Mouse (Mus musculus) liver, embryonic 13.5 days (tissue): ENCODE results near the gene Mdh1. TPM values are rescaled to one million over a fixed set of nuclear protein-coding genes. Genes with fewer than 3 reads are reported as not detected.
A peak's percentile ranks its signal among the peaks of the same experiment; 100 is the strongest.

ENCODE experiments used
- ATAC-seq: fragments of 200-750 bp; cut with Nextera tagmentation; 2 replicates; pipeline ENCODE4 v1.8.0; 2017; ENCODE audit warnings: low read depth, mild to moderate bottlenecking, moderate number of reproducible peaks, moderate library complexity
- DNase-seq: peaks from one replicate; pipeline ENCODE4 v3.0.0; 2022
- H3K27ac ChIP-seq: fragments of 300-500 bp; sonication (generic); 2 replicates; pipeline ENCODE4 v1.5.1; 2015; ENCODE audit warnings: moderate library complexity, mild to moderate bottlenecking, inconsistent platforms
- H3K27me3 ChIP-seq: fragments of 300-500 bp; sonication (generic); 2 replicates; pipeline ENCODE4 v1.6.1; 2015; ENCODE audit warnings: mild to moderate bottlenecking, inconsistent platforms
- H3K36me3 ChIP-seq: fragments of 300-500 bp; sonication (generic); 2 replicates; pipeline ENCODE4 v1.6.1; 2015; ENCODE audit warnings: mild to moderate bottlenecking, inconsistent platforms
- H3K4me1 ChIP-seq: fragments of 300-500 bp; sonication (generic); replicated peaks from 2 replicates; pipeline ENCODE4 v1.6.1; 2015; ENCODE audit warnings: inconsistent platforms
- H3K4me2 ChIP-seq: fragments of 300-500 bp; sonication (generic); 2 replicates; pipeline ENCODE4 v1.6.1; 2015; ENCODE audit warnings: inconsistent platforms, mild to moderate bottlenecking, moderate library complexity
- H3K4me3 ChIP-seq: fragments of 300-500 bp; sonication (generic); replicated peaks from 2 replicates; pipeline ENCODE4 v1.5.1; 2015; ENCODE audit warnings: mild to moderate bottlenecking, inconsistent platforms
- H3K9ac ChIP-seq: fragments of 300-500 bp; sonication (generic); 2 replicates; pipeline ENCODE4 v1.6.1; 2015; ENCODE audit warnings: mild to moderate bottlenecking, inconsistent platforms
- H3K9me3 ChIP-seq: fragments of 300-500 bp; sonication (generic); replicated peaks from 2 replicates; pipeline ENCODE4 v1.6.1; 2016; ENCODE audit warnings: inconsistent platforms
- WGBS: fragments of 180-500 bp; shearing (Covaris S2); methylation state at CpG from one replicate; pipeline ENCODE4 v1.1.7; 2015; ENCODE audit not compliant: insufficient replicate concordance; 5-methylcytosine and 5-hydroxymethylcytosine counted together
- polyA plus RNA-seq: library from polyadenylated mRNA; unstranded; fragments of >200 nt; fragmentation: Nextera tagmentation; extraction: Ambion mirVana; gene quantifications from 2 replicates; pipeline ENCODE4 v1.2.1, GENCODE M21; 2015

The Mdh1 gene
- polyA plus RNA-seq, 1 experiment from 2014 or later = 176 TPM

DNA sequence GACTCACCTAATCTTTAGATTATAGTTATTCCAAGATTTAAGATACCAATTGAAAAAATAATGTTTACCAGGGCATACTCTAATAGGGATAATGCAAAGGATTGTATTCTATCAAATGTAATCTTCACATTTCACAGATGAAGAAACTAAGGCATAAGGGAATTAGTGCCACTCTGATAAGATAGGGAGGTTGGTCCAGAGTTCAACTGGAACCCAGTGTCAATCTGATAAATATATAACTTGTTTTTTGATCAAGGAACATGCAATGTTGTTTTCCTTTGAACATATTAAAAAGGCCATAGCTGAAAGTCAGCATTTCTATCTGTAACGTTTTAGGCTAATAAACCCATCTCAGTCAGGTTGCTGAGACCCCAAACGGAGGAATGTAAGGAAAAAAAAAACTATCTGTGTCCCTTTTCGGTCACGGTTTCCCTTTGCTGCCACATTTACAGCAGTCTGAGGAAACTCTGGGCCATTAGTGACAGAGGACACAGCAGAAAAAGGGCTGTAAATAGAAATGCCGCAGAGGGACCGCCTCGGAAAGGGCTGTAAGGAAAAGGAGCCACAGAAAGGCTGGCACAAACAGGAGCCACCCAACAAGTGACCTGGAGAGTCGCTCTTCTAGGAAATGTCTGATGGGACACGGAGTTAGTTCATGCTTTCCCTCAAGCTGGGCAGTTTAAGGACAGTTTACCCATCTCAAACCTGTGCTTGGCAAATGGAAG lies 7.3 kb downstream of the Mdh1 start:
- Histone ChIP-seq H3K9ac (no peak overlapping the region), H3K4me3 (no peak overlapping the region), H3K27ac (no peak overlapping the region), H3K27me3 (no peaks in the 10 kb centered on the region), H3K4me2 (no peak overlapping the region), H3K36me3 (peaks cover 30% of the 10 kb centered on the region), H3K9me3 (no peaks in the 10 kb centered on the region), H3K4me1 (peaks cover 12% of the 10 kb centered on the region)
- WGBS = 80% methylated on average over 9 of the region's 9 CpGs
- no peak for DNase-seq
- ATAC-seq = no peak

DNA sequence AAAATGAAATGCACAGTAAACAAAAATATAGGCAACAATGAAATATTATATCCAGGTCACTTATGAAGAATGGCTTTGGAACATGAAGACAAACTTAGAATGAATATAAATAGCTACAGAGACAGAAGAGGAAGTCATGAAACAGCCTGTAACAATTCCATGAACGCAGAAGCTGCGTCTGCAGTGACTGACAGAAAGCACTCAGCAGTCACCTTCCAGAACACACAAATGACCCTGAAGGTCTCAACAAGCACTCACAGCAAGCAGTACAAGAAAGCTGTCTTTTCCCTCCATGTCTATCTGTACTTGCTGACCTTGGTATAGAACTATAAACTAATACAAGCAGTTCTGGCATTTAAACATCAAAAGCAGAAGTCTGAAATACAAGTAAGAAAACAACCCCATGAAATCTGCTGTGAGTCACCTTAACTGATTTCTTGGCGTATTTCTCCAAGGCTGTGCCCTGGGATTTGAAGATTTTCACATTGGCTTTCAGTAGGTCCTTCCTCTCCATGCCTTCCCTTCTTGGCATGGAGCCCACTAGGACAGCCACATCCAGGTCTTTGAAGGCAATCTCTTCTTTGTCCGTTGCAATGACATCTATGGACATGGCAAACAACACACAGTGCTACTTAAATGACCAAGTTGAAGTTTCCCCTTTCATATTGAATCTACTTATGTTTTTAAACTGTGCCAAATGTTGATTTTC lies 8.4 kb downstream of the Mdh1 start:
- no peak overlapping the region for H3K27ac ChIP-seq
- no peak for ATAC-seq
- no peak overlapping the region for H3K9ac ChIP-seq
- H3K4me1 ChIP-seq = 0 out of 2 replicates have a peak, but pooled peaks cover 3% of the 10 kb centered on the region
- no peaks in the 10 kb centered on the region for H3K27me3 ChIP-seq
- no peak overlapping the region for H3K4me3 ChIP-seq
- H3K9me3 ChIP-seq = no peaks in the 10 kb centered on the region
- 68% methylated on average over 4 of the region's 4 CpGs for WGBS
- DNase-seq = no peak
- no peak overlapping the region for H3K4me2 ChIP-seq
- H3K36me3 ChIP-seq = peaks cover 41% of the 10 kb centered on the region

DNA sequence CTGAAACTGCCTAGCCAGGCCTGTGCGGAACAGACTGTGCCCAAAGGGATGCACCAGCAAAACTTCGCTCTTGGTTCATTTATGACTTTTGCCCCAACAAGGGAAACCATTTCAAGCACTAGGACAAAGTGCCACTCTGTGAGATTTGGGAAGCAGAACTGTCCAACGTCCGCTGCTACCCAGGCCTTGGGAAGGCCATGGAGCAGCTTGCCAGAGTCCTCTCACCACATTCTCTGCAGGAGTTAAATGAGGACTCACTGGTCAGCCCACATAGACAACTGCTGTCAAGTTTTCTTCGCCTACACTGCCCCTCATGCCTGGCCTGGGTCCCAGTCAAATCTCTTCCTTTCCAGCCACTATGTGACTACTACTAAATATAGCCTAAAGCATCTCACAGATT lies 10.8 kb downstream of the Mdh1 start:
- H3K36me3 ChIP-seq = peaks cover 54% of the 10 kb centered on the region
- WGBS = 81% methylated on average over 5 of the region's 5 CpGs

DNA sequence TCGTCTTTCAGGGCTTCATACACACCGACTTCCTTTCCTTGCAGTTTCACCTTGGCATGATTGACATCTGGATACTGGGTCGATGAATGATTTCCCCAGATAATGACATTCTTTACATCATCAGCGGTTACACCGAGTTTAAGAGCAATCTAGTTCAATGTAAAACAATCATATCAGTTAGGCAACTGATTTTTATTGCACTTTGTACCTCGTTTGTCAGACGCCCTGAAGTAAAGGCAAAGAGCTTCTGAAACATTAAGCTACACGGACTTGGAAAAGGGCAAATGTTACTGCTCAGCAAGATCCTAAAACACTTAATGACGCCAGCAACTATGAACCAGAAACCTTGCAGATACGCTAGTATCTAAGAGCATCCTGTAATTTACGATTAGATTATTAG lies 12.4 kb downstream of the Mdh1 start:
- Histone ChIP-seq H3K9me3 (no peaks in the 10 kb centered on the region), H3K4me2 (no peak overlapping the region), H3K36me3 (peaks cover 47% of the 10 kb centered on the region), H3K27ac (no peak overlapping the region), H3K4me3 (no peak overlapping the region), H3K4me1 (no peaks in the 10 kb centered on the region), H3K9ac (no peak overlapping the region), H3K27me3 (no peaks in the 10 kb centered on the region)
- no peak for DNase-seq
- 73% methylated on average over 11 of the region's 11 CpGs for WGBS
- no peak for ATAC-seq

More for the DNA sequence above, 10.8 kb downstream of the Mdh1 start:
- ATAC-seq (no peak), DNase-seq (no peak)
- no peaks in the 10 kb centered on the region for H3K4me1 ChIP-seq
- H3K4me3 ChIP-seq = no peak overlapping the region
- H3K27me3 ChIP-seq = no peaks in the 10 kb centered on the region
- H3K27ac ChIP-seq = no peak overlapping the region
- no peak overlapping the region for H3K4me2 ChIP-seq
- no peaks in the 10 kb centered on the region for H3K9me3 ChIP-seq
- no peak overlapping the region for H3K9ac ChIP-seq

DNA sequence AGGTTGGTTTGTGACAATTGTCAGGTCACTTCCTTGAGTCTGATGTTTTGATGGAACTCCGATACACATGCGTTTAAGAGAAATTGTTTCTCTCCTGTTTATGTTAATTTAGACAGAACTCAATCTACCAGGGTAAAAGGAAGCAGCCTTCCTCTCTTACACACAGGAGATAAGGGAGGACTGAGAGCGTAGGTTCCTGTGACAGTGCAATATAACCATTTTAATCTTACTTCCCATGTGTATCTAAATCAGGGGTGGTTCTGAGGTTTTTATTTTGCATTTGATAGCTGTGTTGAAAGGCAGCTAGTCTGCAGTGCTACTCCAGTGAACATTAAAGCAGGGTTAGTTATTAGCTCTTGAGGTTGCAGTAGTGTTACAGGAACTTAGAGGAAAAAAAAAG lies 20.1 kb downstream of the Mdh1 start:
- H3K36me3 ChIP-seq = no peaks in the 10 kb centered on the region
- no peak overlapping the region for H3K4me2 ChIP-seq
- peaks cover 14% of the 10 kb centered on the region for H3K4me1 ChIP-seq
- H3K9ac ChIP-seq = no peak overlapping the region
- no peaks in the 10 kb centered on the region for H3K27me3 ChIP-seq
- no peak overlapping the region for H3K4me3 ChIP-seq
- ATAC-seq (no peak), DNase-seq (no peak)
- WGBS = 16% methylated on average over 3 of the region's 3 CpGs
- no peaks in the 10 kb centered on the region for H3K9me3 ChIP-seq
- H3K27ac ChIP-seq = no peak overlapping the region

DNA sequence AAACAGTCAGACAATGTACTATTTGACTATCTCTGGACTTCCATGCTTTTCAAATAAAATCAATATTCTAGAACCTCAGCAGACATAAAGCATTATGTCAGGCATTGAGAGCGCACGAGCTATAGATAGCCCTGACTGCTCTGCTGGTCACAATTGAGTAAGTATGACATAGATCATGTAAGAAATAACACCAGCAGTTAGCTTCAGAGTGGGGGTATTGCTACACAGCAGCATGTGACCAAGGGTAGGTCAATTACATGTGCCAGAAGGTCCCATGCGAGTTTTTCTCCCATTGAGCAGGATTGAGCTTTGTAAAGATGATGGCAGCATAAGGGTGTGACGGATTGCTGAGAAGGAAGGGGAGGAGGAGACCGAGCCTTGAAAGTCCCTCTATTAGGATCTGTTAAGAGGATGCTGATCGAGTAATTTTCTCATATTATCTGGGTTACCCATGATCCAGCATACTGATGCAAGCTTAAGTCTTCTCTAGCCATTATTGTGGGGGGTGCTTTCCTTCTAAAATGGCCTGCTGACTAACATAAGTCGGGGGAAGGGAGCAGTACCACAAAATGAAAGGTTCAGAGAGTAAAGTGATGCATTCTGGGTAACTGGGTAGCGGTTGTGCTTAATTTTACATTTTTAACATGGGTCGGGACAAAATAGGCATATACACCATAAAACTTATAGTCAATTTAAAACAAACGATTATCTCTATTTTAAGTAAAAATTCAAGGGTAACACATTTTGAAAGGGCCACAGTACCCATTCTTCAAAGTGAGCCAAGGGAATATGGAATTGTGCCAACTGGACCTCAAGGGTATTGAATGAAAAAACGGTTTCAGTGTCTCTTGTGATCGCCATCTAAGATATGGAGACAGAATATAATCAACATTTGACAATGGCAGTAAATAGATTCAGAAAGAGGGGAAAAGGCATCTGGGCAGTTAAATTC lies 21.7 kb downstream of the Mdh1 start:
- H3K36me3 ChIP-seq = no peaks in the 10 kb centered on the region
- peaks cover 14% of the 10 kb centered on the region for H3K4me1 ChIP-seq
- DNase-seq = no peak
- H3K9me3 ChIP-seq = no peaks in the 10 kb centered on the region
- peak overlapping the region; percentile 30 for H3K4me3 ChIP-seq
- H3K9ac ChIP-seq = no peak overlapping the region
- H3K4me2 ChIP-seq = peak overlapping the region; percentile 39
- 72% methylated on average over 12 of the region's 12 CpGs for WGBS
- no peak overlapping the region for H3K27ac ChIP-seq
- no peaks in the 10 kb centered on the region for H3K27me3 ChIP-seq
- peak; percentile 50; the same call in 1 of the 2 replicates for ATAC-seq

DNA sequence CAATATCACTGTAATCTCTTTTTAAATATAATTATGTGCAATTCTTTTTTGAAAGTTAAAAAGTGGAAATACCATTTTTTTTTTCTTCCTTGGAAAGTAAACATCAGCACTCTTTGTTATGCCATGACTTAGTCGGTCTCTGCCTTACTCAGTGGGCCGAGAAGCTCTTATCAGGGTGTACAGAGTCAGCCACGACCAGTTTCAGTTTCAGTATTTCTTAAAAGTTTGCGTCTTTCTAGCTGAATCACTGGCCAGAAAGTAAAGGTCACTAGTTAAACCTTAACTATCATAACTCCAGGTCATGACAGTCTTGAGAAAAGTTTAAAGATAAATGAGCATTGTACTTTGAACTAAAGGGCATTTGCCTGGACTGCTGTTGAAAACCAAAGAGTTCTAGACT lies 22.4 kb downstream of the Mdh1 start:
- no peak overlapping the region for H3K9ac ChIP-seq
- no peaks in the 10 kb centered on the region for H3K9me3 ChIP-seq
- peaks cover 14% of the 10 kb centered on the region for H3K4me1 ChIP-seq
- peak overlapping the region; percentile 30 for H3K4me3 ChIP-seq
- peak; percentile 71; the same call in 1 of the 2 replicates for ATAC-seq
- H3K27ac ChIP-seq = no peak overlapping the region
- peak overlapping the region; percentile 39 for H3K4me2 ChIP-seq
- no peaks in the 10 kb centered on the region for H3K27me3 ChIP-seq
- DNase-seq = no peak
- H3K36me3 ChIP-seq = no peaks in the 10 kb centered on the region
- WGBS = 2% methylated on average over 4 of the region's 4 CpGs

DNA sequence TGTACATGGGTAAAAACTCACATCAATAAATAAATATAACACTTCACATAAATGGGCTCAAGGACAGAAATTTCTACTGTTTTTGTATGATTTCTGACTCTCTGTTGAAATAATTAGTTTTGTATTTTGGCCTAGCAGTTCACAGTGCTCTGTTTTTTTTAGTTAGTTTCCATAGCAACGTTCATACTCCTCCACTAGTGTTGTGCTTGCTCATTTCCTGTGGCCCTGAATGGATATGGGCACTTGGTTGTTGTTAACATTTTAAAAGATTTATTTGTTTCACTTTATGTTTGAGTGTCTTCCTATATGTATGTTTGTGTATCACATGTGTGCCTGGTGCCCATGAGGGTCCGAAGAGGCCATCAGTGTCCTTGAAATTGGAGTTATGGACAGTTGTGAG lies 23.1 kb downstream of the Mdh1 start:
- Histone ChIP-seq H3K27me3 (no peaks in the 10 kb centered on the region), H3K36me3 (no peaks in the 10 kb centered on the region), H3K9me3 (no peaks in the 10 kb centered on the region), H3K4me2 (no peak overlapping the region), H3K4me1 (peaks cover 14% of the 10 kb centered on the region), H3K27ac (no peak overlapping the region), H3K4me3 (no peak overlapping the region), H3K9ac (no peak overlapping the region)
- DNase-seq = no peak
- no peak for ATAC-seq
- WGBS = 65% methylated on average over 2 of the region's 2 CpGs

DNA sequence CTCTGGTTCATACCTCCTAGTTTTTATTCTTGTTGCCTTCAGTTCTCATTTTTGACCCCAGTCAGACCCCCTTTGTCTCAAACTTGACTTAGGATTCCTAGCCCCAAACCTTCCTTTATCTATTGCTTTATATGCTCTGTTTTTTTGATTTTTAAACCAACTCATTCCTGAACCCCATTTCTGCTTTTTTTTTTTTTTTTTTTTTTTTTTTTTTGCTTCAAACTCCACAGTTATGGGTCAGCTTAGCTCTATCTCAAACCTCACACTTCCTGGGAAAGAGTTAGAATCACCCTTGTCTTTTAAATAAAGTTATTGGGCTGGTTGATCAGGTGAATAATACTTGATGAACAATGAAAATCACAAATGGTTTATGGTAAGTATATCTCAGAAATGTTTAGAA lies 24.6 kb downstream of the Mdh1 start:
- Histone ChIP-seq H3K4me3 (no peak overlapping the region), H3K36me3 (no peaks in the 10 kb centered on the region), H3K4me1 (peaks cover 14% of the 10 kb centered on the region), H3K9ac (no peak overlapping the region), H3K9me3 (no peaks in the 10 kb centered on the region), H3K27ac (no peak overlapping the region), H3K27me3 (no peaks in the 10 kb centered on the region), H3K4me2 (no peak overlapping the region)
- ATAC-seq (no peak), DNase-seq (no peak)

DNA sequence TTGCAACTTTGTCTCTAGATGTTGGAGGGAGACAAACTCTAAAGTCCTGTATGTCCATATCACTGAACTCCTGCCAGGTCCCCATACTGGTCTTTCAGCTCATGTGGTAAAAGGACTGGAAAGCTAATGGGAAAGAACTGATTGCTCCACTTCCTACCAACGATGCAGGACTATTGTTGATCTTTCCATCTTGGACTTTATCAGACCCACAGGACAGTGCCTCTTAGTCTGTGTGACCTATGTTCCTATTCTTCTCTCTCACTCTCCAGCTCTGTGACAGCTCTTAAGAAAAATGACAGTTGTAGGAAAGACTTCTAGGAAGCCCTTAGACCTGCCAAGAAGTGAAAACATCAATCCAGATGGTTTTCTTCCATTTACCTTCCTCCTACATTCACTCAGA lies 25.5 kb downstream of the Mdh1 start:
- Histone ChIP-seq H3K4me2 (no peak overlapping the region), H3K36me3 (no peaks in the 10 kb centered on the region), H3K4me1 (peaks cover 8% of the 10 kb centered on the region), H3K27me3 (no peaks in the 10 kb centered on the region), H3K9me3 (no peaks in the 10 kb centered on the region), H3K9ac (no peak overlapping the region), H3K27ac (no peak overlapping the region), H3K4me3 (no peak overlapping the region)
- DNase-seq (no peak), ATAC-seq (no peak)
- WGBS = 22% methylated on average over 1 of the region's 1 CpGs

DNA sequence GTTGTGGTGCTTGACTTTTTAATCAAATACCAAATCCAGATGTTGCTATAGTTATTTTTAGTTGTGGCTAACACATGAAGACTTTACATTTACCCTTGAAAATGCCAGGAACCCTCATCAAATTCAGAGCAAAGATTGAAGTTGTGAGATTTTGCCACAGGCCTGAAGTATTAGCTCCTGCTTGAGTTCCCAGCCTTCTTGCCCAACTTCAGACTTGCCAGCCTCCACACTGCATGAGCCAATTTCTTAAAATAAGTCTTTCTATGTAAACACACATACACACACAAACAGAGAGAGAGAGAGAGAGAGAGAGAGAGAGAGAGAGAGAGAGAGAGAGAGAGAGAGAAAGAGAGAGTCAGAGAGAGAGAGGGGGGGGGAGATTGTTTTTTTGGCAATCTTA lies 26.2 kb downstream of the Mdh1 start:
- H3K4me3 ChIP-seq = no peak overlapping the region
- H3K36me3 ChIP-seq = no peaks in the 10 kb centered on the region
- H3K4me2 ChIP-seq = no peak overlapping the region
- no peak for DNase-seq
- H3K27ac ChIP-seq = no peak overlapping the region
- peaks cover 8% of the 10 kb centered on the region for H3K4me1 ChIP-seq
- H3K9ac ChIP-seq = no peak overlapping the region
- no peaks in the 10 kb centered on the region for H3K9me3 ChIP-seq
- H3K27me3 ChIP-seq = no peaks in the 10 kb centered on the region
- ATAC-seq = no peak
